Mouse (Mus musculus): Measurements from ENCODE around the gene Cd300a.

- TF ChIP-seq CTCF (conservative IDR thresholded peaks at IDR 0.05; ENCODE audit: low read length) (no peak), NANOG (IDR thresholded peaks at IDR 0.05; ENCODE audit: borderline replicate concordance, low read length) (no peak), POU5F1 (IDR thresholded peaks at IDR 0.05; ENCODE audit: borderline replicate concordance, low read length) (no peak)
These were observed 27.3 kb downstream of the Cd300a start for GRCm38 (mm10) chr11:114917120-114917519.

Data from E14TG2a.4 (cell line).